Mouse (Mus musculus) brain, embryonic 14.5 days (tissue): ENCODE results near the gene Ankrd11. TPM values are rescaled to one million over a fixed set of nuclear protein-coding genes. Genes with fewer than 3 reads are reported as not detected.

ENCODE experiments used
- DNase-seq: peaks from one replicate; pipeline ENCODE4 v3.0.0-alpha.2; 2011; ENCODE audit warnings: low read depth
- CTCF ChIP-seq: fragments of 200-500 bp; IDR thresholded peaks from 2 replicates; pipeline ENCODE4 v1.5.1; 2012; ENCODE audit warnings: inconsistent platforms, mild to moderate bottlenecking, moderate library complexity, borderline replicate concordance; ENCODE audit not compliant: insufficient read depth, insufficient read length; ENCODE audit errors: extremely low read depth
- POLR2A ChIP-seq: fragments of 200-500 bp; IDR thresholded peaks from 2 replicates; pipeline ENCODE4 v1.6.1; 2012; ENCODE audit warnings: mild to moderate bottlenecking, inconsistent platforms, borderline replicate concordance; ENCODE audit not compliant: poor library complexity, insufficient read depth, insufficient read length, severe bottlenecking; ENCODE audit errors: extremely low read depth
- polyA plus RNA-seq: library from polyadenylated mRNA; depleted of rRNA; stranded (reverse); fragments of >200 nt; gene quantifications from 2 replicates; pipeline ENCODE4 v1.2.3, GENCODE M21; 2012

The Ankrd11 gene
- polyA plus RNA-seq, 1 experiment, result 76.8 TPM

DNA sequence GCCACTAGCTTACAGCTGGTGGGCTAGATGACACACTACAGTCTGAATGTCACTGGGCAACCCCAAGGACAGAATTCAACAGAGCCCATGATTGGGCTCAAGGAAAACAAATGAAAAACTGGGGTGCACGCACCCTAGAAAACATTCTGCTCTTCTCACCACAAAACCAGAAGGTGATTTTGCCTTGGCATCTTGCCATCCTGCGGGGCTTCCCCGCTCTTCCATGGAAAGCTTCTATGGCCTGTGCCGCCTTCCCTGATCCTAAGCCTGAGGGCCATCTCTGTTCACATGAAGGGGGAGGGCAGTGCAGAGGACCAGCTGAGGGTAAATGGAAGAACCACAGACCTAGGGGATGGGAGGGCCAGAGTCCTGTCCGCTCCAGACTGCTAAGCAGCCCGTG, 174.1 kb downstream of the Ankrd11 start:
- no peak for DNase-seq
- TF ChIP-seq CTCF (no peak), POLR2A (no peak)

- DNase-seq, result no peak
- no peak for TF ChIP-seq POLR2A
- no peak for TF ChIP-seq CTCF
These were observed 175.8 kb downstream of the Ankrd11 start for GRCm38 (mm10) chr8:122866231-122866630.

DNA sequence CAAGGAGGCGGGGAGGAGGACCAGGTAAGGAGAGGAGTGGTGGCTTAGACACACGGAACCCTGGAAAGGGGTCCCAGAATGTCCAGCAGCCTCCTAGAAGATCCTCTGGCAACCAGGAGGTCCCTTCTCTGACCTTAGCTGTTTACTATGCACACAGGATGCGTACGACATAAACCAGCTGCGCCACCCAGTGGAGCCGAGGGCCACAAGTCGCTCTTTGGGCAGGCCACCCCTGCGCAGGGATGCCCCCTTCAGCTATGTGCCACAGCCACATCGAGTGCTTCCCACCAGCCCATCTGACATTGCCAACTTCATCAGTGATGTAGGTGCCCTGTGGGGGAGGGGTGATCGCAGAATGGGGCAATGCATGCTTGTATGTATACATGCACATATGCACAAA, 176.6 kb downstream of the Ankrd11 start:
- peak; percentile 47 for DNase-seq
- TF ChIP-seq CTCF (peak; percentile 30; the same call in 1 of the 2 replicates), POLR2A (no peak)

DNA sequence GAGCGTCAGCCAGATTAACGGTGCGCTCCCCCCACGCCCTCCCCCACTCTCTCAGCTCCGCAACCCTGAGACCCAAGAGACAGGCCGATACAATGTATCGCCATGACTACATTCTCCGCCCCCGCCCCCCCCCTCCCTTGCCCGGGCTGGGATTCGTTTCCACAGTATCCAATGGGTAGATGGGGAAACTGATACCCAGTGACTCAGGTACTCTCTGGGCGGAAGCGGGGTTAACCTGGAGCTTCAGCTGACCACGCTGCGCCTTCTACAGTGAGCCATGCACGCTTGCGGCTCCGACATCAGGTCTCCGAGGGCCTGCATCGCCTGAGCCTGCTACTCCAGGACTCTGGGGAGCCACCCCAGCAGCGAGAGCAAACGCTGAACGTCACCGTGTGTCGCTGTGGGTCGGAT, 177.4 kb downstream of the Ankrd11 start:
- TF ChIP-seq CTCF, result no peak
- TF ChIP-seq POLR2A, result no peak
- peak; percentile 13 for DNase-seq

GRCm38 (mm10) chr8:122859843-122860242, 182.2 kb downstream of the Ankrd11 start:
- no peak for DNase-seq
- TF ChIP-seq POLR2A (no peak), CTCF (no peak)

DNA sequence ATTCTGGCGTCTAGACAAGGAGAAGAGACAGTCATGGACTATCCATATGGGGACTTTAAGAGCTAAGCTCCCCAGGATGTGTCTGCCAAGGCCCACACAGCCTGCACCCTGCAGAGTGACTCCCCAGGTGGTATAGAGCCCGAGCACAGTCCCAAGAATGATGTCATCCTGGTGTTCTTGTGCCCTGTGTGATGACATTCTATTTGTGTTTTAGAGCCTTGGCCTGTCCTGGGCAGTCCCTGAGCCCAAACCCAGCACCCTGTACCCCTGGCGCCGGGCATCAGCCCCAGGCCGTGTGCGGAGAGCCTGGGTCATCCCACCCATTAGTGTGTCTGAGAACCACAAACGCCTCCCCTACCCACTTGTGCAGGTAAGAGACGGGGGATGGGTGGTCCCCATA, 185.8 kb downstream of the Ankrd11 start:
- DNase-seq, result no peak
- no peak for TF ChIP-seq CTCF
- TF ChIP-seq POLR2A, result no peak

DNA sequence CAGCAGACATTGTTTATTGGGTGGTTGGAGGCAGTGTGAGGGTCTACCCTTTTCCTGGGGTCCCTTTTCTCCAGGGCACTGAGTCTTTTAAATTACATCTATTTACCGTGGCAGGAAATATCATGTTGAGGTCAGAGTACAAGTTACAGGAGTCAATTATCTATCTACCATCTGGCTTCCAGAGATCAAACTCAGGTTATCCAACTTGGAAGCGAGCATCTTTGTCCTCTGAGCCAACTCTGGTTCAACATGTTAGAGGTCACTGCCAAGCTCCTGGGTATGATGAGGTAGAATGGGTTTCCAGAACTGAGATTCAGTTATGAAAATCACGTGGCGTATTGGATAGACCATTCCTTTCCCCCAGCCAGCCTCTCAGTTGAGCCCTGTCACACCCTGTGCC, 187.0 kb downstream of the Ankrd11 start:
- no peak for DNase-seq
- TF ChIP-seq CTCF, result no peak
- TF ChIP-seq POLR2A, result no peak

DNA sequence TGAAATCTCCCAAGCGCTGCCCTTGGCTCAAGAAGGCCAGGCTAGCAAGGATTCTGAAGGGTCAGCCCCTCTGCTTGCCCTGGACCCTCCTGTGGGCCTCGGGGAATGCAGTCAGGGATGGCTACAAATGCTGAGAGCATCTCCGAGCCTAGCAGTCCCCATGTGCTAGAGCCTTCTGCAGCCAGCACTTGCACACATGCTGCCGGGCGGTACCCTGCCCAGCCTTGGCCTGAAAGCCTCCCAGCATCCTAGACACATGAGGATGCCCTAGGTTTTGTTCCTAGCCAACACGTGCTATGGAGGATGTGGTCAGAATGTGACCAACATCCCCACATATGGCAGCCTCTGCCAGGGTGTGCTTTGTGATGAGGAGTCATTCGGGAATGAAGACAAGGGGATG, 187.7 kb downstream of the Ankrd11 start:
- TF ChIP-seq POLR2A (no peak), CTCF (no peak)
- no peak for DNase-seq

DNA sequence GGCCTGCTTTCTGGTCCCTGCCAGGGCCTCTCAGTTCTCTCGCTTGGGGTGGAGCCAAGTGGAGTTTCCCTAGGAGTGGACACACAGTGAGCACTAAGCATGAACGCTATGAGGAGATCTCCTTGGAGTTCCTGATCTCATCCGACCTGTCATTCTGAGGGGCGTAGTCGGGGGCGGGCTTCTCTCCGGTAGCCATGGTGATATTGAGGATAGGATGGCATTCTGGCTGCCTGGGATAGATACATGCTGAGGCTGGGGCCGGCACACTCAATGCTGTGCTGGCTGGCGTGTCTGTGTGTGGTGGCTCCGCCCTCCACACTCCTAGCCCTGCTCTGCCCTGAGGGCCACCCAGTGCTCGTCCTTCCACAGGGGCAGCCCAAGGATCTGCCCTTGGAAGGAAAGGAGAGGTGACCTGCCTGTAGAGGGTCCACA, 188.7 kb downstream of the Ankrd11 start:
- no peak for TF ChIP-seq CTCF
- TF ChIP-seq POLR2A, result no peak
- peak; percentile 53 for DNase-seq

GRCm38 (mm10) chr8:122852546-122852905, 189.6 kb downstream of the Ankrd11 start:
- DNase-seq, result no peak
- TF ChIP-seq POLR2A, result no peak
- TF ChIP-seq CTCF, result no peak

- DNase-seq, result no peak
- TF ChIP-seq CTCF, result no peak
- no peak for TF ChIP-seq POLR2A
These were observed 190.2 kb downstream of the Ankrd11 start for GRCm38 (mm10) chr8:122851692-122852545.
